Mouse (Mus musculus): ENCODE measurements around the gene Dop1b. TPM values are rescaled to one million over a fixed set of nuclear protein-coding genes. Genes with fewer than 3 reads are reported as not detected.

Gene Dop1b
- total and polyA plus RNA-seq, 2 experiments: 12.1 to 30.3 TPM

GRCm38 (mm10) chr16:93678206-93678605, 33.5 kb upstream of the Dop1b start:
- no peak for DNase-seq (ENCODE audit: extremely low read depth, low read depth, low spot score)
- H3K9ac ChIP-seq (ENCODE audit: low read depth, low read length): no peak overlapping the region
- H3K4me3 ChIP-seq (ENCODE audit: insufficient read depth, low read depth, low read length): no peak overlapping the region
- H3K4me1 ChIP-seq (ENCODE audit: control insufficient read depth, insufficient read depth, low read length): peaks cover 2% of the 10 kb centered on the region
- H3K36me3 ChIP-seq (ENCODE audit: control insufficient read depth, insufficient read depth, low read length): no peaks in the 10 kb centered on the region
- 85% methylated on average over 4 of the region's 4 CpGs for WGBS
- no peak overlapping the region for H3K27ac ChIP-seq (replicated peaks; ENCODE audit: insufficient read depth, low read depth, low read length)
- H3K79me2 ChIP-seq (ENCODE audit: control insufficient read depth, insufficient read depth, low read length): no peaks in the 10 kb centered on the region
- H3K27me3 ChIP-seq (ENCODE audit: control insufficient read depth, insufficient read depth, low read length): peaks cover 2% of the 10 kb centered on the region; the same call in 1 of the 2 replicates
- TF ChIP-seq CTCF (IDR thresholded peaks at IDR 0.05; ENCODE audit: low read depth, low read length) (no peak), POLR2A (IDR thresholded peaks at IDR 0.05; ENCODE audit: extremely low read depth, insufficient read depth, low read length) (no peak)

DNA sequence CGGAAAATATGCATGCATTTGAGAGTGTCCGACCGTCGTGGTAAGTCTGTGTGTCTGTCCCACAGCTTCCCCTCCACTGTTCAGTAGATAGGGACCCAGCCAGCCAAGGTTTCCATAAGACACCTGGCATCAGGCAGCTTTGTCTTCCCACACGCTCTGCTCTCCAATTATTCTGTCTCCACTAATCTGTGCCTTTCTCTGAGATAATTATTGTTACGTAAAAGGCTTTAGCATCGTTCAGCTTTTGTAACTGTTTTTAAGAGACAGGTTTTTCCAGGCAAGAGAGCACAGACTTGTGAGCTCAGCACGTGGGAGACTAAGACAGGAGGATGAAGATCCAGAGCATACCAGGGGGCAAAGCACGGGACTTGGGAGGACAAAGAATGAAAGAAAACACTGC, 32.5 kb upstream of the Dop1b start:
- Histone ChIP-seq H3K79me2 (ENCODE audit: control insufficient read depth, insufficient read depth, low read length) (no peaks in the 10 kb centered on the region), H3K36me3 (ENCODE audit: control insufficient read depth, insufficient read depth, low read length) (no peaks in the 10 kb centered on the region), H3K9ac (ENCODE audit: low read depth, low read length) (no peak overlapping the region), H3K4me3 (ENCODE audit: insufficient read depth, low read depth, low read length) (no peak overlapping the region), H3K4me1 (ENCODE audit: control insufficient read depth, insufficient read depth, low read length) (peaks cover 5% of the 10 kb centered on the region), H3K27me3 (ENCODE audit: control insufficient read depth, insufficient read depth, low read length) (peaks cover 7% of the 10 kb centered on the region; the same call in 1 of the 2 replicates), H3K27ac (replicated peaks; ENCODE audit: insufficient read depth, low read depth, low read length) (no peak overlapping the region)
- TF ChIP-seq CTCF (IDR thresholded peaks at IDR 0.05; ENCODE audit: low read depth, low read length): no peak
- TF ChIP-seq POLR2A (IDR thresholded peaks at IDR 0.05; ENCODE audit: extremely low read depth, insufficient read depth, low read length): no peak
- WGBS: 75% methylated on average over 9 of the region's 9 CpGs
- DNase-seq (ENCODE audit: extremely low read depth, low read depth, low spot score): no peak

- H3K4me3 ChIP-seq (ENCODE audit: insufficient read depth, low read depth, low read length): no peak overlapping the region
- no peak for TF ChIP-seq CTCF (IDR thresholded peaks at IDR 0.05; ENCODE audit: low read depth, low read length)
- TF ChIP-seq POLR2A (IDR thresholded peaks at IDR 0.05; ENCODE audit: extremely low read depth, insufficient read depth, low read length): no peak
- H3K36me3 ChIP-seq (ENCODE audit: control insufficient read depth, insufficient read depth, low read length): no peaks in the 10 kb centered on the region
- 29% methylated on average over 13 of the region's 13 CpGs for WGBS
- no peak for DNase-seq (ENCODE audit: extremely low read depth, low read depth, low spot score)
- H3K27me3 ChIP-seq (ENCODE audit: control insufficient read depth, insufficient read depth, low read length): peaks cover 7% of the 10 kb centered on the region; the same call in 1 of the 2 replicates
- no peak overlapping the region for H3K27ac ChIP-seq (replicated peaks; ENCODE audit: insufficient read depth, low read depth, low read length)
- H3K9ac ChIP-seq (ENCODE audit: low read depth, low read length): no peak overlapping the region
- H3K79me2 ChIP-seq (ENCODE audit: control insufficient read depth, insufficient read depth, low read length): no peaks in the 10 kb centered on the region
- peaks cover 6% of the 10 kb centered on the region for H3K4me1 ChIP-seq (ENCODE audit: control insufficient read depth, insufficient read depth, low read length)
Measured at GRCm38 (mm10) chr16:93682156-93682688, 29.5 kb upstream of the Dop1b start.

DNA sequence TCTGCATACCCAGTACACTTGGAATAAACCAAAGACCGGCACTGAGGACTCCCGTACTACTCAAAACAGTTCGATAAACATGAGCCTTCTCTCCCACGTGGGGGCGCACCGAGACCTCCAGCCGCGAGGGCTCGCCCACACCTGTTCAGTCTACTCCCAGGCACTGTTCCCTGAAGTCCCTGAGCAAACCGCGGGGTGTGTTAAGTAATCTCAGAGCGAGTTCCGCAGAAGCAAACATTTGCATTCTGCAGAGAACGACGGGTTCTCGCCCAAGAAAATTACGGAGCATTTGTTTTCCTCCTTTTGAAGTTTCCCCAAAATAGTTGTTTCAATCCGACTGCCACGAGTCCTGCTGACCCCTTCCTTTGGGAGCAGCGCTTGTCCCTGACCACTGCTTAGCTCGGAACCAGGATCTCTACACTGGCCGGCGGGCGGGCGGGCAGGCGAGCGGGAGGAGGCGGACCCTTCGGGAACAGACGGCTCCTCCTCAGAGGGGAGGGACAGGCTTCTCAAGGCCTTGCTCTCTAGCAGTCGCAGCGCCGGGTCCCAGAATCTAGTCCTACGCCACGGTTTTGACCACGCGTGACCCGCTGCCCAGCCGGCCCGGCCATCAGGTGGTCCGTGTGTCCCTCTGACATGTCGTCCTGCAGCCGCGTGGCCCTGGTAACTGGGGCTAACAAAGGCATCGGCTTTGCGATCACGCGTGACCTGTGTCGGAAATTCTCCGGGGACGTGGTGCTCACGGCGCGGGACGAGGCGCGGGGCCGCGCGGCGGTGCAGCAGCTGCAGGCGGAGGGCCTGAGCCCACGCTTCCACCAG, 28.8 kb upstream of the Dop1b start, which contains the start of gene Cbr3:
Gene Cbr3, plus strand, starts transcription at position 527 of the 819 bp plus-strand sequence.
- peaks cover 6% of the 10 kb centered on the region for H3K4me1 ChIP-seq (ENCODE audit: control insufficient read depth, insufficient read depth, low read length)
- H3K27ac ChIP-seq (replicated peaks; ENCODE audit: insufficient read depth, low read depth, low read length): no peak within 1 kb of the TSS
- no peaks in the 10 kb centered on the region for H3K36me3 ChIP-seq (ENCODE audit: control insufficient read depth, insufficient read depth, low read length)
- TF ChIP-seq POLR2A (IDR thresholded peaks at IDR 0.05; ENCODE audit: extremely low read depth, insufficient read depth, low read length) (no peak), CTCF (IDR thresholded peaks at IDR 0.05; ENCODE audit: low read depth, low read length) (peak; percentile 73)
- no peaks in the 10 kb centered on the region for H3K79me2 ChIP-seq (ENCODE audit: control insufficient read depth, insufficient read depth, low read length)
- peak within 1 kb of the TSS; percentile 95 for H3K4me3 ChIP-seq (ENCODE audit: insufficient read depth, low read depth, low read length)
- peak; percentile 59 for DNase-seq (ENCODE audit: extremely low read depth, low read depth, low spot score)
- peaks cover 7% of the 10 kb centered on the region; the same call in 1 of the 2 replicates for H3K27me3 ChIP-seq (ENCODE audit: control insufficient read depth, insufficient read depth, low read length)
- 1% methylated on average over 63 of the region's 63 CpGs for WGBS
- peak within 1 kb of the TSS; percentile 85 for H3K9ac ChIP-seq (ENCODE audit: low read depth, low read length)

DNA sequence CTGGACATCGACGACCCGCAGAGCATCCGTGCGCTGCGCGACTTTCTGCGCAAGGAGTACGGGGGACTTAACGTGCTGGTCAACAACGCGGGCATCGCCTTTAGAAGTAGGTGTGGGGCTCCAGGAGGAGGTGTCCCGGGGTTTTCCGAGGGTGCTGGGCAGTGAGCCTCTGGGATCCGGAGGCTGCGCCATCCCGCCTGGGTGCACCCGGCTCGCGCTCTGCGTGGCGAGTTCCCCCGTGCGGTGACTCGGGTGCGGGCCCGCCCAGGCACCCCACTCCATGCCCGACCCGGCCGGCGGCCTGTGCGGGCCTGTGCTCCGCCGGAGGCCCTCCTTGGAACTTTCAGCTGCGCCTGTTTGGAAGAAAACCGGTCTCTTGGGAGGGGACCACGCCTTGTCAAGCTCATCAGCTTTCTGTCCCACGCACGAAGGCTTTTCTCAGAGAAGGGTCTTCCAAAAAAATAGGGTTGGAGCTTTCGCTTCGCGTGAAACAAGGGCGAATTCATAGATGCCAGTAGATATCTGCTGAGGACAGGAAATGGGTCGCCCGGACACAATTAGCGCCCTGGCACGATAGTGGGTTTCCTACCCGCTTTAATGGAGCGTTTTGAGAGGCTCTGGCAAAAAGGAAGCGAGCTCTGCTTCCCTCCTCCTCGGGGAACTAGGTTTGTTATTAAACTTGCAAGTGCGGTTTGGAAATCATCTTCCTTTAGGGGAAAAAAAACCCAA, 28.0 kb upstream of the Dop1b start:
- H3K4me3 ChIP-seq (ENCODE audit: insufficient read depth, low read depth, low read length): peak overlapping the region; percentile 95
- peak overlapping the region; percentile 85 for H3K9ac ChIP-seq (ENCODE audit: low read depth, low read length)
- TF ChIP-seq POLR2A (IDR thresholded peaks at IDR 0.05; ENCODE audit: extremely low read depth, insufficient read depth, low read length) (no peak), CTCF (IDR thresholded peaks at IDR 0.05; ENCODE audit: low read depth, low read length) (no peak)
- peaks cover 6% of the 10 kb centered on the region for H3K4me1 ChIP-seq (ENCODE audit: control insufficient read depth, insufficient read depth, low read length)
- WGBS: 9% methylated on average over 53 of the region's 53 CpGs
- no peaks in the 10 kb centered on the region for H3K36me3 ChIP-seq (ENCODE audit: control insufficient read depth, insufficient read depth, low read length)
- H3K27ac ChIP-seq (replicated peaks; ENCODE audit: insufficient read depth, low read depth, low read length): no peak overlapping the region
- peaks cover 7% of the 10 kb centered on the region; the same call in 1 of the 2 replicates for H3K27me3 ChIP-seq (ENCODE audit: control insufficient read depth, insufficient read depth, low read length)
- DNase-seq (ENCODE audit: extremely low read depth, low read depth, low spot score): no peak
- H3K79me2 ChIP-seq (ENCODE audit: control insufficient read depth, insufficient read depth, low read length): no peaks in the 10 kb centered on the region
